Mouse (Mus musculus): ENCODE results near the gene Tns4. TPM values are rescaled to one million over a fixed set of nuclear protein-coding genes. Genes with fewer than 3 reads are reported as not detected.

The Tns4 gene
- polyA plus RNA-seq, 1 experiment from 2014 or later = 0.19 TPM

- Histone ChIP-seq H3K27ac (ENCODE audit: low read length) (no peak overlapping the region), H3K9ac (ENCODE audit: low read depth, low read length) (no peak overlapping the region), H3K36me3 (ENCODE audit: control insufficient read depth, insufficient read depth) (no peaks in the 10 kb centered on the region), H3K4me2 (ENCODE audit: low read depth, low read length) (no peak overlapping the region), H3K9me3 (replicated peaks; ENCODE audit: control insufficient read depth, low read length) (no peaks in the 10 kb centered on the region), H3K27me3 (ENCODE audit: control insufficient read depth, insufficient read depth, low read depth, low read length) (no peaks in the 10 kb centered on the region), H3K4me1 (ENCODE audit: control insufficient read depth, low read depth, low read length) (peaks cover 5% of the 10 kb centered on the region), H3K4me3 (ENCODE audit: low read depth, low read length) (no peak overlapping the region)
- no peak for ATAC-seq (ENCODE audit: low read depth)
- WGBS (ENCODE audit: insufficient replicate concordance) = 69% methylated on average over 11 of the region's 11 CpGs
These were observed 22.0 kb upstream of the Tns4 start for GRCm38 (mm10) chr11:99111155-99111554.

GRCm38 (mm10) chr11:99110370-99111110, 21.4 kb upstream of the Tns4 start:
- Histone ChIP-seq H3K4me1 (ENCODE audit: control insufficient read depth, low read depth, low read length) (peaks cover 9% of the 10 kb centered on the region), H3K27ac (ENCODE audit: low read length) (no peak overlapping the region), H3K9ac (ENCODE audit: low read depth, low read length) (no peak overlapping the region), H3K4me3 (ENCODE audit: low read depth, low read length) (no peak overlapping the region), H3K36me3 (ENCODE audit: control insufficient read depth, insufficient read depth) (no peaks in the 10 kb centered on the region), H3K9me3 (replicated peaks; ENCODE audit: control insufficient read depth, low read length) (no peaks in the 10 kb centered on the region), H3K4me2 (ENCODE audit: low read depth, low read length) (no peak overlapping the region), H3K27me3 (ENCODE audit: control insufficient read depth, insufficient read depth, low read depth, low read length) (no peaks in the 10 kb centered on the region)
- 68% methylated on average over 15 of the region's 15 CpGs for WGBS (ENCODE audit: insufficient replicate concordance)
- no peak for ATAC-seq (ENCODE audit: low read depth)

DNA sequence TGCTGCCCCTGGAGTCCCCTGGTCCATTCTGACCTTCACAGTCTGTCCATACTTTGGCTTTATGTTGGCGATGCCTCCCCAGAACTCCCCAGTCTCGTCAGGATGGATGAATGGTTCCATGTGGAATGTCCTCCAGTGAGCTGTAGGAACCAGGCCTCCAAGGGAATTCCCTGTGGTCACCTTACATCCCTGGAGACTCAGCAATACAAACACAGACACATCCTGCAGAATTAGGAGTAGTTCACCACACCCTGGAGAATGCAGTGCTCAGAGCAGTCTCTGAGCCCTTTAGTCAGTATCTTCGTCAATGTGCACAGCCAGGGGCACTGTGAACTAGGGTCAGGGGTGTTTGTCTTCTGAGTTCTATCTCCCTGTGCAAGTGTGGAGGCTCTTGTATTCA, 19.2 kb upstream of the Tns4 start:
- ATAC-seq (ENCODE audit: low read depth) = no peak
- H3K9me3 ChIP-seq (replicated peaks; ENCODE audit: control insufficient read depth, low read length) = no peaks in the 10 kb centered on the region
- no peak overlapping the region for H3K27ac ChIP-seq (ENCODE audit: low read length)
- no peaks in the 10 kb centered on the region for H3K27me3 ChIP-seq (ENCODE audit: control insufficient read depth, insufficient read depth, low read depth, low read length)
- no peak overlapping the region for H3K4me2 ChIP-seq (ENCODE audit: low read depth, low read length)
- 58% methylated on average over 3 of the region's 3 CpGs for WGBS (ENCODE audit: insufficient replicate concordance)
- no peak overlapping the region for H3K9ac ChIP-seq (ENCODE audit: low read depth, low read length)
- peaks cover 9% of the 10 kb centered on the region for H3K4me1 ChIP-seq (ENCODE audit: control insufficient read depth, low read depth, low read length)
- H3K4me3 ChIP-seq (ENCODE audit: low read depth, low read length) = no peak overlapping the region
- H3K36me3 ChIP-seq (ENCODE audit: control insufficient read depth, insufficient read depth) = no peaks in the 10 kb centered on the region

- Histone ChIP-seq H3K9me3 (replicated peaks; ENCODE audit: control insufficient read depth, low read length) (no peaks in the 10 kb centered on the region), H3K4me2 (ENCODE audit: low read depth, low read length) (no peak overlapping the region), H3K9ac (ENCODE audit: low read depth, low read length) (no peak overlapping the region)
These were observed 17.0 kb upstream of the Tns4 start for GRCm38 (mm10) chr11:99105981-99106726.

GRCm38 (mm10) chr11:99104609-99105410, 15.7 kb upstream of the Tns4 start:
- H3K4me2 ChIP-seq (ENCODE audit: low read depth, low read length) = no peak overlapping the region
- H3K36me3 ChIP-seq (ENCODE audit: control insufficient read depth, insufficient read depth) = no peaks in the 10 kb centered on the region
- ATAC-seq (ENCODE audit: low read depth) = no peak
- H3K4me1 ChIP-seq (ENCODE audit: control insufficient read depth, low read depth, low read length) = peaks cover 9% of the 10 kb centered on the region
- no peak overlapping the region for H3K4me3 ChIP-seq (ENCODE audit: low read depth, low read length)
- 25% methylated on average over 9 of the region's 9 CpGs for WGBS (ENCODE audit: insufficient replicate concordance)
- H3K27me3 ChIP-seq (ENCODE audit: control insufficient read depth, insufficient read depth, low read depth, low read length) = no peaks in the 10 kb centered on the region
- no peak overlapping the region for H3K9ac ChIP-seq (ENCODE audit: low read depth, low read length)
- no peaks in the 10 kb centered on the region for H3K9me3 ChIP-seq (replicated peaks; ENCODE audit: control insufficient read depth, low read length)
- H3K27ac ChIP-seq (ENCODE audit: low read length) = no peak overlapping the region

More at GRCm38 (mm10) chr11:99105981-99106726, 17.0 kb upstream of the Tns4 start:
- H3K4me3 ChIP-seq (ENCODE audit: low read depth, low read length) = no peak overlapping the region
- peaks cover 9% of the 10 kb centered on the region for H3K4me1 ChIP-seq (ENCODE audit: control insufficient read depth, low read depth, low read length)
- ATAC-seq (ENCODE audit: low read depth) = peak; percentile 87
- no peak overlapping the region for H3K27ac ChIP-seq (ENCODE audit: low read length)
- no peaks in the 10 kb centered on the region for H3K36me3 ChIP-seq (ENCODE audit: control insufficient read depth, insufficient read depth)
- no peaks in the 10 kb centered on the region for H3K27me3 ChIP-seq (ENCODE audit: control insufficient read depth, insufficient read depth, low read depth, low read length)
- WGBS (ENCODE audit: insufficient replicate concordance) = 36% methylated on average over 12 of the region's 12 CpGs

- Histone ChIP-seq H3K9ac (ENCODE audit: low read depth, low read length) (no peak overlapping the region), H3K4me2 (ENCODE audit: low read depth, low read length) (no peak overlapping the region), H3K9me3 (replicated peaks; ENCODE audit: control insufficient read depth, low read length) (no peaks in the 10 kb centered on the region), H3K27ac (ENCODE audit: low read length) (no peak overlapping the region), H3K36me3 (ENCODE audit: control insufficient read depth, insufficient read depth) (no peaks in the 10 kb centered on the region), H3K4me1 (ENCODE audit: control insufficient read depth, low read depth, low read length) (peaks cover 9% of the 10 kb centered on the region), H3K4me3 (ENCODE audit: low read depth, low read length) (no peak overlapping the region), H3K27me3 (ENCODE audit: control insufficient read depth, insufficient read depth, low read depth, low read length) (no peaks in the 10 kb centered on the region)
- WGBS (ENCODE audit: insufficient replicate concordance) = 41% methylated on average over 9 of the region's 9 CpGs
- no peak for ATAC-seq (ENCODE audit: low read depth)
These were observed 13.6 kb upstream of the Tns4 start for GRCm38 (mm10) chr11:99102575-99103270.

- Histone ChIP-seq H3K9me3 (replicated peaks; ENCODE audit: control insufficient read depth, low read length) (no peaks in the 10 kb centered on the region), H3K27ac (ENCODE audit: low read length) (no peak overlapping the region), H3K4me2 (ENCODE audit: low read depth, low read length) (no peak overlapping the region), H3K27me3 (ENCODE audit: control insufficient read depth, insufficient read depth, low read depth, low read length) (no peaks in the 10 kb centered on the region), H3K9ac (ENCODE audit: low read depth, low read length) (no peak overlapping the region), H3K4me1 (ENCODE audit: control insufficient read depth, low read depth, low read length) (peaks cover 9% of the 10 kb centered on the region), H3K4me3 (ENCODE audit: low read depth, low read length) (no peak overlapping the region), H3K36me3 (ENCODE audit: control insufficient read depth, insufficient read depth) (no peaks in the 10 kb centered on the region)
- no peak for ATAC-seq (ENCODE audit: low read depth)
- WGBS (ENCODE audit: insufficient replicate concordance) = 60% methylated on average over 8 of the region's 8 CpGs
These were observed 12.6 kb upstream of the Tns4 start for GRCm38 (mm10) chr11:99101693-99102092.

- Histone ChIP-seq H3K9ac (ENCODE audit: low read depth, low read length) (no peak overlapping the region), H3K27me3 (ENCODE audit: control insufficient read depth, insufficient read depth, low read depth, low read length) (no peaks in the 10 kb centered on the region), H3K36me3 (ENCODE audit: control insufficient read depth, insufficient read depth) (no peaks in the 10 kb centered on the region), H3K4me2 (ENCODE audit: low read depth, low read length) (no peak overlapping the region), H3K4me3 (ENCODE audit: low read depth, low read length) (no peak overlapping the region), H3K9me3 (replicated peaks; ENCODE audit: control insufficient read depth, low read length) (no peaks in the 10 kb centered on the region), H3K4me1 (ENCODE audit: control insufficient read depth, low read depth, low read length) (no peaks in the 10 kb centered on the region), H3K27ac (ENCODE audit: low read length) (no peak overlapping the region)
- no peak for ATAC-seq (ENCODE audit: low read depth)
- 24% methylated on average over 5 of the region's 5 CpGs for WGBS (ENCODE audit: insufficient replicate concordance)
These were observed 11.1 kb upstream of the Tns4 start for GRCm38 (mm10) chr11:99100215-99100614.
